ENCODE assay signal across 8 mouse cellular contexts in the genomic region with DNA sequence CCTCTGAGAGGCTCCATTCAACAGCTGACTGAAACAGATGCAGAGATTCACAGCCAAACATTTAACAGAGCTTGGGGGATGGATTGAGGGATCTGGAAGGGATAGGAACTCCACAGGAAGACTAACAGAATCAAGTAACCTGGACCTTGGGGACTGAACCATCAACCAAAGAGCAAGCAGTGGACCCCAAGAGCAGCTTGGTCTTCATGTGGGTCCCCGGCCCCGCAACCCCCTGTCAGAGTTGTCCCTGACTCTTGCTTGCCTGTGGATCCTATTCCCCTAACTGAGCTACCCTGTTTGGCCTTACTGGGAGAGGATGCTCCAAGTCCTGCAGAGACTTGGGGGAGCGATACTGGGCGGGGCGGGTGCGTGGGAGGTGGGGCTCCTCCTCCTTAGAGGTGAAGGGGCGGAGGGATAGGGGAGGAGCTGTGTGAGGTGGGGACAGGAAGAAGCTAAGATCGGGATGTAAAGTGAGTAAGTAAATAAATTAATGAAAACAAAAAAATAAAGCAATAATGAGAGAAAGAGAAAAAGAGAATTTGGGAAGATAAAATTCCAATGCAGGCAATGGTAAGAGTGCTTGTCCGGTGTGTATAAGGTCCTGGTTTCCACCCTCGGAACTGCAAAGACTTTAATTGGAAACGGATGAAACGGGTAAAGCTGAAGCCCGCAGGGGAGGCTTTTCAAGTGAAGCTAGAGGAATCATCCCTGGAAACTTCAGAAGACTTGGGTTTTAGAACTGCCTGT. TPM values are rescaled to one million over a fixed set of nuclear protein-coding genes. Genes with fewer than 3 reads are reported as not detected.
A peak's percentile ranks its signal among the peaks of the same experiment; 100 is the strongest.
DNase-seq lines count a peak whose midpoint lies in the region; ATAC-seq lines count a peak whose summit lies in the region.

No protein-coding gene starts in this region.

- peak; percentile 89 for ATAC-seq in erythroid progenitor cell, adult 5-6 weeks (replicated peaks; ENCODE audit: low FRiP score, poor library complexity, severe bottlenecking)
- no peak for ATAC-seq in stomach, embryonic 15.5 days (ENCODE audit: insufficient read depth, low FRiP score, low read depth)

- no peaks in the 10 kb centered on the region for H3K36me3 ChIP-seq in stomach, embryonic 15.5 days

- no peak overlapping the region for H3K27ac ChIP-seq in stomach, embryonic 15.5 days

- H3K9ac ChIP-seq in stomach, embryonic 15.5 days, result no peak overlapping the region

- H3K9me3 ChIP-seq in stomach, embryonic 15.5 days, result no peaks in the 10 kb centered on the region

- peak overlapping the region; percentile 43 for H3K4me2 ChIP-seq in stomach, embryonic 15.5 days

- 0 out of 2 replicates have a peak overlapping the region, but pooled peaks have one; percentile 12 for H3K4me3 ChIP-seq in stomach, embryonic 15.5 days (replicated peaks)

- WGBS in stomach, embryonic 15.5 days, result 15% methylated on average over 13 of the region's 13 CpGs

- peaks cover 4% of the 10 kb centered on the region; the same call in 1 of the 2 replicates for H3K4me1 ChIP-seq in stomach, embryonic 15.5 days

- peak; percentile 4 for DNase-seq in thymus, postnatal 0 days (ENCODE audit: low spot score)
- DNase-seq in thymus, postnatal 25 days, result no peak
- DNase-seq in liver, result peak; percentile 36
- no peak for DNase-seq in left cerebral cortex, adult 18-20 months (ENCODE audit: low spot score in 2 of 2)
- no peak for DNase-seq in right cerebral cortex, postnatal 25 days
- no peak for DNase-seq in lung, postnatal 14 days

- no peaks in the 10 kb centered on the region for H3K27me3 ChIP-seq in stomach, embryonic 15.5 days (replicated peaks)

RNA-seq across cellular contexts. Expression of gene Smap1, which starts 36.7 kb away (rescaled TPM):
- 41.5 and 45.8 TPM in 2 replicates for polyA plus RNA-seq in thymus, postnatal 0 days (2015; fragmentation: Nextera tagmentation; extraction: Ambion mirVana)
- 320 and 322 TPM in 2 replicates for total RNA-seq in erythroid progenitor cell, adult 5-6 weeks (2015; ENCODE audit: low replicate concordance)
- total RNA-seq in erythroid progenitor cell, adult 5-6 weeks (2017; ENCODE audit: low replicate concordance), result 212 and 220 TPM in 2 replicates
- 44.0 and 48.8 TPM in 2 replicates for polyA plus RNA-seq in stomach, embryonic 15.5 days (2015; fragmentation: Nextera tagmentation; extraction: Ambion mirVana)
- 100 to 1,000 TPM; 140 to 143 TPM for total RNA-seq in left cerebral cortex, adult 18-20 months (2021)

RNA-seq across cellular contexts. Expression of gene Sdhaf4, which starts 46.6 kb away (rescaled TPM):
- polyA plus RNA-seq in thymus, postnatal 0 days (2015; fragmentation: Nextera tagmentation; extraction: Ambion mirVana), result 86.0 and 88.8 TPM in 2 replicates
- total RNA-seq in erythroid progenitor cell, adult 5-6 weeks (2015; ENCODE audit: low replicate concordance), result 21.3 and 28.9 TPM in 2 replicates
- 15.2 and 18.2 TPM in 2 replicates for total RNA-seq in erythroid progenitor cell, adult 5-6 weeks (2017; ENCODE audit: low replicate concordance)
- polyA plus RNA-seq in stomach, embryonic 15.5 days (2015; fragmentation: Nextera tagmentation; extraction: Ambion mirVana), result 69.6 and 75.6 TPM in 2 replicates
- total RNA-seq in left cerebral cortex, adult 18-20 months (2021), result 10 to 100 TPM; 50.2 to 56.9 TPM

Comparison
In these comparisons a context has a peak if more than half of its experiments do, and no peak if none do; other contexts are left out.
1. DNase-seq: peak in thymus, postnatal 0 days (single experiment) and liver (single experiment); none in thymus, postnatal 25 days (single experiment), left cerebral cortex, adult 18-20 months (0 of 2), right cerebral cortex, postnatal 25 days (single experiment) and lung, postnatal 14 days (single experiment).